Mouse (Mus musculus): ENCODE data around the gene Ier5l.

- TF ChIP-seq ETS1 (IDR thresholded peaks at IDR 0.05; ENCODE audit: low read depth, low read length) (no peak), CTCF (IDR thresholded peaks at IDR 0.05 in 2 of 3, conservative IDR thresholded peaks at IDR 0.05 in 1 of 3; ENCODE audit: control insufficient read depth in 1 of 3, insufficient read depth in 1 of 3, low read depth in 2 of 3, low read length in 3 of 3, poor library complexity in 1 of 3, severe bottlenecking in 1 of 3) (no peak), MAZ (IDR thresholded peaks at IDR 0.05; ENCODE audit: low read depth, low read length) (no peak), GATA1 (IDR thresholded peaks at IDR 0.05; ENCODE audit: low read depth, low read length) (no peak)
These were observed 27.7 kb upstream of the Ier5l start for GRCm38 (mm10) chr2:30501701-30502100.
